Mouse (Mus musculus): Measurements from ENCODE around the gene Cmah. TPM values are rescaled to one million over a fixed set of nuclear protein-coding genes. Genes with fewer than 3 reads are reported as not detected.
"Not testable (repeated sequence)": the region's sequence is repeated elsewhere in the genome, so short reads cannot be mapped to it uniquely, and the experiment has no call there.

Gene Cmah
- total RNA-seq, 2 experiments from 2014 or later: 0.30 to 0.45 TPM

GRCm38 (mm10) chr13:24337874-24338273, 10.7 kb downstream of the Cmah start:
- DNase-seq (ENCODE audit: low spot score in 2 of 2): no peak
- intact Hi-C loops (cut with DNase I): loop anchor here (10.0 kb wide), 1 partner anchor 347 kb away; no protein-coding TSS in a partner anchor

GRCm38 (mm10) chr13:24338343-24338861, 11.2 kb downstream of the Cmah start:
- intact Hi-C loops (cut with DNase I): loop anchor here (10.0 kb wide), 1 partner anchor 346 kb away; no protein-coding TSS in a partner anchor
- no peak for DNase-seq (ENCODE audit: low spot score in 2 of 2)

DNA sequence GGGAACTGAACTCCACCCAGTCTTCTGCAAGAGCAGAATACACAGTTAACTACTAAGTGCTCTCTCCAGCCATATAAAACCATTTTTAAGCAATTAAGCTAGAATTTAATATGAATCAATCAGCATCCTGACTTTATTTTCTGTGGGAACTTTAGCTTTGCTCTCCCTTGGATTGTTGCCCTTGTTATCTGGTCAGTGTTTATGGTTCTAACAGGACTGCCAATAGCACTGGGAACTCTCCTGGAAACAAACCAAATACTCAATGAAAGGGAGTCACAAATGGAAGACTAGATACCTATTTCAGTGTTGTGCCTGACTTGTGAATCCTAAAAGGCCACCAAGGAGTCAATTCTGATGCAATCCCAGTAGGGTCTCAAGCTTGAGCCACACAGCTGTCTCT, 12.7 kb downstream of the Cmah start:
- intact Hi-C loops (cut with DNase I): loop anchor here (10.0 kb wide), 1 partner anchor 345 kb away; no protein-coding TSS in a partner anchor

GRCm38 (mm10) chr13:24340462-24340861, 13.3 kb downstream of the Cmah start:
- no peak for DNase-seq (ENCODE audit: low spot score in 2 of 2)
- intact Hi-C loops (cut with DNase I): no loop called here

More for the DNA sequence above, 12.7 kb downstream of the Cmah start:
- DNase-seq (ENCODE audit: low spot score in 2 of 2): no peak

- intact Hi-C loops (cut with DNase I): no loop called here
- DNase-seq (ENCODE audit: low spot score in 2 of 2): no peak
Observed at GRCm38 (mm10) chr13:24342091-24342490, 14.9 kb downstream of the Cmah start.

DNA sequence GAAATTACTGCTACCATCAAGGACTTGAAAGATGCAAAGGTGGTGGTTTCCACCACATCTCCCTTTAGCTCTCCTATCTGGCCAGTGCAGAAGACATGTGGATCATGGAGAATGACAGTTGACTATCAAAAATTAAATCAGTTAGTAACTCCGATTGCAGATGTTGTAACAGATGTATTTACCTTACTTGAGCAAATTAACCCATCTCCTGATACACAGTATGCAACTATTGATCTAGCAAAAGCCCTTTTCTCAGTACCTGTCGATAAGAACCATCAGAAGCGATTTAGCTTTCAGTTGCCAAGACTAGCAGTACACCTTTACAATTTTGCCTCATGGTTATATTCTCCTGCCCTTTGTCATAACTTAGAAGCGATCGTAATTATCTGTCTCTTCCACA, 25.8 kb downstream of the Cmah start:
- intact Hi-C loops (cut with DNase I): no loop called here
- no peak for DNase-seq (ENCODE audit: low spot score in 2 of 2)

DNA sequence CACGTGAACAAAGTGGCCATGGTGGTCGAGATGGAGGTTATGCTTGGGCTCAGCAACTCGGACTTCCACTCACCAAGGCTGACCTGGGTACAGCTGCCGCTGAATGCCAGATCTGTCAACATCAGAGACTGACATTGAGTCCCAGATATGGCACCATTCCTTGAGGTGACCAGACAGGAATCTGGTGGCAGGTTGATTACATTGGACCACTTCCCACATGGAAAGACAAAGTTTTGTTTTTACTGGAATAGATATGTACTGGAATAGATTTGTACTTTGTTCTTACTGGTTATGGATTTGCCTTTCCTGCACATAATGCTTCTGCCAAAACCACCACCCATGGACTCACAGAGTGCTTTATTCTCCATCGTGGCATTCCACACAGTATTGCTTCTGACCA, 27.5 kb downstream of the Cmah start:
- DNase-seq (ENCODE audit: low spot score in 2 of 2): no peak
- intact Hi-C loops (cut with DNase I): no loop called here

- intact Hi-C loops (cut with DNase I): no loop called here
Observed at GRCm38 (mm10) chr13:24359181-24359580, 32.0 kb downstream of the Cmah start.

DNA sequence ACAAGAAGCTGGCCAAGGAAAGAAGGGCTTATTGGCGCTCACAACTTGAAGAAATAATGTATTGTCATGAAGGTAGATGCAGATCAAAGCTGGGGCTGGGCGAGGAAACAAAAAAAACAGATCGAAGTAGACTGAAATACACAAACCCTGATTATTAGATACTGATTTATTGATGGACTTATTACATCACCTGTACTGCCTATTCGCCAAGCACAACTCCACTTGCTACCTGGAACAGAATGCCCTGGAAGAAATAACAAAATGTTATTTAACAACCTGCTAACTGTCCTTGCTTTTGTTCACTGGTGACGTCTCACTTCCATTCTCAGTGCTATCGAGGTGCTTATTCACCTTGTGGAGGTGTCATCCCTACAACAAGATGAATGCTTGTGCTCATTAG, 38.0 kb downstream of the Cmah start:
- intact Hi-C loops (cut with DNase I): no loop called here
- DNase-seq (ENCODE audit: low spot score in 2 of 2): no peak

More at GRCm38 (mm10) chr13:24359181-24359580, 32.0 kb downstream of the Cmah start:
- DNase-seq (ENCODE audit: low spot score in 2 of 2): no peak

DNA sequence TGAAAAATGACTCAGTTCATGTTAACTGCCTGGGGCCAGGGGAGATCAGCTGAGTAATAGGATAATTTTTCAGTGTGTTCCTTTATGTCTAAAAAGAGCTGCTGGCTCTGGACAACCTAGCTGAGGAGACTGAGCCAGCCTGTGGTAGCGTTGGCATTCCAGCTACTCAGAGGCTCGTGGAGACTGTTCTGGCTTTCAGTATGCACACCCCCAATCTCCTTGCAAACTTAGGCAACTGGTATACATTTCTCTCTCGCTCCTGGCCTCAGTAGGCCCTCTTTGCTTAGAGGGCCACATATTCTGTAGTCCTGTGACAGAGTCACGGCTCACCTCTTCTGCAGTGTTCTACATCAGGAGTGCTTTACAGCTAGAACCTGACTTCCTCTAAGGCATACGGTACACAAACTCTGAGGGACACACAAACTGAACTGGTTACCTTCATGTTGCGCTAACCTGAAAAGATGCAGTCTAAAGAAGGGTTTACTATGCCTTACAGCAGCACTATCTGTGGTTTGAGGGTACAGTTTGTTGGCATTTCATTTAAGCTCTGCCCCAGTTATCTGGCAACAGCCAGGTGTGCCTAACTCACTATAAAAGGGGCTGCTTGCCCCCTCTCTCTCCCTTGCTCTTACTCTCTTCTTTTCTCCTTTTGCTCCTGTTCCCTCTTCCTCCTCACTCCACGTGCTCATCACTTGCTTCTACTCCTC, 45.8 kb downstream of the Cmah start:
- DNase-seq (ENCODE audit: low spot score in 2 of 2): no peak
- intact Hi-C loops (cut with DNase I): no loop called here

DNA sequence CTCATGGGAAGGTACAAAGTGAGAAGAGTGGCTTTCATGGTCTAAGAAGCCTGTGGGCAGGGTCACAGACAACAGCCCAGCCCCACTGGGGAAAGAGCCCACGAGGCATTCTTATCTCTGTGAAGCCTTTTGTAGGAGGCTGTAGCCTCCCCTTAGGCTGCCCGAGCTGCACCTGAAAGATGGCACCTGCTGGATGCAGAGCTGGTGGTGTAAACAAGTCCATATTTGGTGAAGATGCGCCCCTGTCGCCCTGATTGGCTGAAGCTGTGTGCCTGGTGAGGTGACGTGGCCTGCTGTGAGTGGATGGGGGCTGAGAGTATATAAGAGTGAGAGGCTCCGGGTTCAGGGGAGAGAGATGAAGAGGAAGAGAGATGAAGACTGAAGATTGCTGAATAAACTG, 47.4 kb downstream of the Cmah start:
- intact Hi-C loops (cut with DNase I); DNase-seq (ENCODE audit: low spot score in 2 of 2): not testable (repeated sequence)

DNA sequence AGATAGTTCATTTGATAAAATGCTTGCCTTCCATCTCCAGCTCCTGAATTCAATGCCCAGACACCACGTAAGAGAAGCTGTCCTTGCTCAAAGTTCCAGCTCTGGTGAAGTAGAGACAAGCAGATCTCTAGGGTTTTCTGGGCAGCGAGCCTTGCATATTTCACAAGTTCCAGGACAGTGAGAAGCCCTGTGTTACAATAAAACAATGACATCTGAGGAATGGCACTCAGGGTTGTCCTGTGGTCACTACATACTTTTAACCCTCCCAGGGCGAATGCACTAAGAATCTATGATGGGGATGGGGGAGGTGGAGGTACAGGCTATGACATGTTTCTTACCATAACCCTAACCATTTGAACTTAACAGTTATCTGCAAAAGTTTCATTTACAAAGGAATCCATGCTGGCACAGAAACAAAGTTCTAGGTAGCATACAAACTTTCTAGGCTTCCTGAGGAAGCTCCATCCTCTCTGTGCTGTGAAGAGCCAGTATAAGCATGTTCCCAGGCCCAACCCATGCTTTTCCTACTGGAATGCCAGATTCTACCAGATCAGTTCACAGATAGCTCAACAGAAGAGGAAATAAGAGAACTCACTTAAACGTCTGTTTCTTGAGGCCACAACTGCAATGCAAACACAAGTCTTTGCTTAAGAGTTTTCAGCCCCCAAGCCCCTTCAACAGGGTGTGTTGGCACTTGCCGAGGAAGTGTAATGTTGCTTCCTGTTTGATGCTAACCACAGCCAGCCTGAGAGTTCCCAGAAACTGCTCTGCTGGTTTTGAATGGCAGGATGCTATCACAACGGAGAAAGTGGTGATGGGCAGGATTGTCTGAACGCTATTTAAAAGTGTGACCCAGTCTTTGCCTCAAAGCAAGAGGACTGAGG, 48.4 kb downstream of the Cmah start:
- intact Hi-C loops (cut with DNase I): no loop called here
- no peak for DNase-seq (ENCODE audit: low spot score in 2 of 2)

- intact Hi-C loops (cut with DNase I): no loop called here
- DNase-seq (ENCODE audit: low spot score in 2 of 2): no peak
Observed at GRCm38 (mm10) chr13:24380713-24381112, 53.5 kb downstream of the Cmah start.

DNA sequence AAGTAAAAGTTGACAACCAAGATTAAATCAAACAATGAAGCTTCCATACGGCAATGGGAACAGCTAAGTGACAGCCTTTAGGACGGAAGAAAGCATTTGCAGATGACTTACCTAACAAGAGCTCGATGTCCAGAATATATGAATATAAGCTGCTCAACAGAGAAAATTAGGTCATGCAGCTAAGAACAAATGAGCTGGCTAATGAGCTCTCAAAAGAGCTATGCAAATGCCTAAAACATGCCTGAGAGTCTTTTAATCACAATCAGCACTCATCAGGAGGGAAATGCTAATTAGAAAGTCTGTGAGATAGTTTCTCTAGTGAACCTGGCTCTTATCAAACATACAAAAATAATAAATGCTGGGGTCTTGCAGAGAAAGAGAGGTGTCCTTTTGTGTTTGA, 56.7 kb downstream of the Cmah start:
- intact Hi-C loops (cut with DNase I): no loop called here
- no peak for DNase-seq (ENCODE audit: low spot score in 2 of 2)

DNA sequence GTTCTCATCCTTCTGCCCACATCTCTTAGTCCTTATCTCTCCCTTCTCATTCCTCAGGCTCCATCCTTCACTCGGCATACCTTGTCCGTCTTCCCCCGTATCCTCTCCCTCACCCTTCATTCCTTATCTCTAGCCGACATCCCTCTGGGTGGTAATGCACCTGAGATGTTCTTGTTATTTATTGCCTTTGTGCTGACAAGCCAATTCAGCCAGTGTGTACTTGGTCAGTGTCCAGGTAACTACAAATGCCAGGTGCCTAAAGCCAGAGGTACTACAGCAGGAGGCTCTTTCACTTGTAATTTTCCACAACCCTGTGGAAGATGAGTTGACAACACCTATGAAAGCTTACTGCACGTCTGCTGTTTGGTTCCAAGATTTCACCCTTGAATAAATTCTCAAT, 64.7 kb downstream of the Cmah start:
- intact Hi-C loops (cut with DNase I): no loop called here
- DNase-seq (ENCODE audit: low spot score in 2 of 2): no peak

DNA sequence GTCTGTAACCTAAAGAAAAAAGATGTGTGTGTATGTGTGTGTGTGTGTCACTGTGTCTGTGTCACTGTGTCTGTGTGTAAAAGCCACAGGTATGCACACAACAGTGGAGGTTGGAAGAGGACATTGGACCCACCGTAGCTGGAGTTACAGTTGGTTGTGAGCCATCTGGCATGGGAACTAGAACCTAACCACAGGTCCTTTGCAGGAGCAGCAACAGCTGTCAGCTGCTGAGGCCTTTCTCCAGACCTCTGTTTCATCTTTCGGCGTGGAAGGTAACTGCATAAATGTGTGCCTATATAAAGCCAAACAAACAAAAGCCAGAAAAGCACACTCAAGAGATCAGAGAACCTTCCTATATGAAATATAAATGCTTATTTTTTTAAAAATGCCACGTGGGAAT, 65.5 kb downstream of the Cmah start:
- DNase-seq (ENCODE audit: low spot score in 2 of 2): no peak
- intact Hi-C loops (cut with DNase I): no loop called here

- DNase-seq (ENCODE audit: low spot score in 2 of 2): no peak
- intact Hi-C loops (cut with DNase I): no loop called here
Observed at GRCm38 (mm10) chr13:24393055-24393454, 65.9 kb downstream of the Cmah start.

DNA sequence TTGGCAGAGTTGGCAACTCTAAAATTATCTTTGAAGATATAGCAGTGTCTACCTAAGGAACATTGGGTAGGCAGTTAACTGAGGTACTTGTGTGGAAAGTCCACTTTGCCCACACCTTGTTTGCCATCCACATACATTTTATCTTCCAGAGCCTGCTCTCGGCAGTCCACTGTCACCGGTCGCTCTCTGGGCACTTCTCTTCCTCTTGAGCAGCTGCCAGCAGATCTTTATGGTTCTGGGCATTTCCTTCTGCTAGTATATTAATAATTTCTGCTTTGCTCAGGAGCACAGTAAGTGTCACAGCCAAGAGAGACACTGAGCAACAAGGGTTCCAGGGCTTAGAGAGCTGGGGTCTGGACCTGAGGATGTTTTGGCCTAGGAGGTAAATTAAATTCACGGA, 68.6 kb downstream of the Cmah start:
- no peak for DNase-seq (ENCODE audit: low spot score in 2 of 2)
- intact Hi-C loops (cut with DNase I): no loop called here

GRCm38 (mm10) chr13:24397181-24397580, 70.0 kb downstream of the Cmah start:
- intact Hi-C loops (cut with DNase I): no loop called here
- DNase-seq (ENCODE audit: low spot score in 2 of 2): no peak

- no peak for DNase-seq (ENCODE audit: low spot score in 2 of 2)
Observed at GRCm38 (mm10) chr13:24398488-24398887, 71.3 kb downstream of the Cmah start.

DNA sequence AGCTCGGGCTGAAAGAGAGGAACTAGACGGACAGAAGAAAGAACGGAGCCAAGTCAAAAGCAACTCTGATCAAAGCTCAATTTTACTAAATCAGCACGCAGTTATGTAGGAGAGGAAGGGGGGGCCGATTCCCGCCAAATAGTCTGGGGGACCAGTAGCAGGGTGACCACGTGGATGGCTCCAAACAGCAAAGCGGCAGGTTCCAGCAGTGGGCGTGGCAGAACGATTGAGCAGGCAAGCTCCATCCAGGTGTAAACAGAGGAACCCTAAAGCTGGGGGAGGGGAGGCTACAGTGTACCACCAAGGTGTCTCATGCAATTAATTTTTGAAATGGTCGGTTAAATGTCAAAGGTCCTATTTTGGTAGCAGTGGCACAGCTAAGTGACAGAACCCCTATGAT, 74.6 kb downstream of the Cmah start:
- DNase-seq (ENCODE audit: low spot score in 2 of 2); intact Hi-C loops (cut with DNase I): not testable (repeated sequence)

More at GRCm38 (mm10) chr13:24398488-24398887, 71.3 kb downstream of the Cmah start:
- intact Hi-C loops (cut with DNase I): no loop called here

Measured in left cerebral cortex, postnatal 36 days (tissue).